Mouse (Mus musculus): Measurements from ENCODE around the gene Ehd2. TPM values are rescaled to one million over a fixed set of nuclear protein-coding genes. Genes with fewer than 3 reads are reported as not detected.

The Ehd2 gene
- polyA plus RNA-seq, 1 experiment from 2014 or later: 5.4 TPM

DNA sequence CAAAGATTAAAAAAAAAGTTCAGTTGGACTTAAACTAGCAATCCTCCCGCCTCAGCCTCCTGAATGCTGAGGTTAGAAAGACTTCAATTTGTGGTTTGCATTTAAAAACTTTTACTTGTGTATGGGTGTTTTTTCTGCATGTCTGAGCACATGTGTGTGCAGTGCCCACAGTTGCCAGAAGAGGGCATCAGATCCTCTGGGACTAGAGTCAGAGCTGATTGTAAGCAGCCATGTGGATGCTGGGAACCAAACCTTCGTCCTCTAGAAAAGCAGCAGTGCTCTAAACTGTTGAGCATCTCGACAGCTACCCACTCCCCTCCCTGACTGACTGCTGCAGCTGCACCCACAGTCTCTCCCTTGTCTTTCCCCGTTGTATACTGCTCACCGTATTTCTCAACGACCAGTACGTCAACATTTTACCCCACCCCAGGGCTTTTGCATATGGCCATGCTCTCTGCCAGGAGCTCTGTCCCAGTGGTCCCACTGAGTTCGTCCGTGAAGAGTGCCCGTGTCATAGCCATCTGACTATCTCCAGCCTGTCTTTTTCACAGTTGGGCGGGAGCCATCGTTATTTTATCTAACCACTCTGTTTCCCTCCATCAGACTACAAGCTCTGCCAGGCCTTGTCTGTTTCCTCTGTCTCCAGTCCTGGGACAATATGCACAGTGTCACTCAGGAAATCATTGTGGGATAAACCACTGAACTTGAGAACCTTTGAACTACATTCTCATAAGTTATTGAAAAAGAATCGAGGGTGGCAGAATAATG lies 13.9 kb downstream of the Ehd2 start:
- no peak for ATAC-seq
- Histone ChIP-seq H3K9me3 (ENCODE audit: control insufficient read depth, low read length) (no peaks in the 10 kb centered on the region), H3K9ac (replicated peaks; ENCODE audit: low read depth, low read length) (no peak overlapping the region), H3K4me3 (replicated peaks; ENCODE audit: low read length) (no peak overlapping the region), H3K27ac (ENCODE audit: low read length) (no peak overlapping the region), H3K36me3 (ENCODE audit: control insufficient read depth, insufficient read depth) (no peaks in the 10 kb centered on the region), H3K27me3 (replicated peaks; ENCODE audit: control insufficient read depth, insufficient read depth, low read length) (no peaks in the 10 kb centered on the region), H3K4me2 (ENCODE audit: low read length) (no peak overlapping the region), H3K4me1 (replicated peaks; ENCODE audit: control insufficient read depth, insufficient read depth, low read length) (peaks cover under 1% of the 10 kb centered on the region; the same call in 1 of the 2 replicates)
- 93% methylated on average over 13 of the region's 13 CpGs for WGBS

DNA sequence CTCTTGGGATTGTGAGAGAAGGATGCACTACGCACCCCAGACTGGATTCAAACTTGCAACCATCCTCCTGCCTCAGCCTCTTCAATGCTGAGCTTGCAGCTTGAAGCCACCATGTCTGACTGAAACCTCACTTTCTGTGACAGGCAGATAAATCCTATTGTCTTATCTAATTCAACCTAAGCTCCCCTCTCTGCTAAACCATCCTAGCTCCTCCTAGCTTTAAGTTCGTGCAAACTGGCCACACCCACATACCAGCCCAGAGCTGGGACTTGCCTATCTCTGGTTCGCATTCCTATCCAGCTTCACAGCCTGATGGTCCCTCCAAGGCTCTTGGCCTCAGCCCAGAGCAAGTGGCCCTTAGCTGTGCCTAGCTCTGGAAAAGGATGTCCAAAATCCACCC lies 15.0 kb downstream of the Ehd2 start:
- Histone ChIP-seq H3K9me3 (ENCODE audit: control insufficient read depth, low read length) (no peaks in the 10 kb centered on the region), H3K27me3 (replicated peaks; ENCODE audit: control insufficient read depth, insufficient read depth, low read length) (no peaks in the 10 kb centered on the region), H3K27ac (ENCODE audit: low read length) (no peak overlapping the region), H3K36me3 (ENCODE audit: control insufficient read depth, insufficient read depth) (no peaks in the 10 kb centered on the region), H3K9ac (replicated peaks; ENCODE audit: low read depth, low read length) (no peak overlapping the region), H3K4me3 (replicated peaks; ENCODE audit: low read length) (no peak overlapping the region), H3K4me1 (replicated peaks; ENCODE audit: control insufficient read depth, insufficient read depth, low read length) (peaks cover 4% of the 10 kb centered on the region; the same call in 1 of the 2 replicates), H3K4me2 (ENCODE audit: low read length) (no peak overlapping the region)
- WGBS: 80% methylated on average over 3 of the region's 3 CpGs
- no peak for ATAC-seq

DNA sequence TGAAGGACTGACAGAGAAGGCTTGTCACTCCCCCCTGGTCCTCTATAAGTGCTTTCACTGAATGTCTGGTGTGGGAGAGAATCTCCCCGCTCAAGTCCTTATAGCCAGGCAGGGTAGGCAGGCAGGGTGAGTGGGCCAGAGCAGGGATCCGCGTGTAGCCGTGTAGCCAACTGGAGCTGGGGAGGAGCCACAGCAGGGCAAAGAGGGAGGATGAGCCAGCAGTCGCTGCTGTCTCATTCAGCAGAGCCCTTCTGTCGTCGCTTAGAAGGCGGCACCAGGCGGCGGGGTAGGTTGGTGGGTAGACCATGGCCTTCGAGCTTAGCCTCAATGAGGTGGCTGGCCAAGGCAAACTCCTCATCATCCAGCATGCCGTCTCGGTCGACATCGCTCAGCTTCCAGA lies 17.4 kb downstream of the Ehd2 start:
- WGBS: 87% methylated on average over 15 of the region's 15 CpGs

DNA sequence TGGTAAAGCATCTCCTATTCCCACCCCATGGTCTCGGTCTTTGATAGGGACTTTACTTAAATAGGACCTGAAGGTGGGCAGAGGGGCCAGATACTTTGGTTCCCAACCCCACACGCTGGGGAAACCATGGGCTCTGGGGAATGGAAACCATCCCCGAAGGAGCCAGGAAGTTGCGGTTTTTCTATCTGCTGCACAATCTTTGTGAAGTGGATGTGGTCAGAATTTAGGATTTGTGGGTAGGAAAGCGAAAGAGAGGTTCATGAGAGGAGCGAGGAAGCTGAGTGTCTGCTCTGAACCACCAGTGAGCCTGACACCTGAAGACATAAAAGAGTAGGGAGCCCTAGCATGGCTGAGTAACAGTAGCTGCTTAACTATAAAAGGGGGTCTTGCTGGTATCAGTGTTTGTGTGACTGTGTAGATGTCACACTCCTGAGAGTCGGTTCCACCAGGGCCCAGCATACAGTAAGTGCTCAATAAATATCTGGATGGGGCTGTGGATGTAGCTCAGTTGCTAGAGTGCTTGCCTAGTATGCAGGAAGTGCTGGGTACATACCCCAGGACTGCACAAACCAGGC lies 18.1 kb downstream of the Ehd2 start:
- 90% methylated on average over 7 of the region's 7 CpGs for WGBS
- ATAC-seq: no peak

More for the DNA sequence above, 17.4 kb downstream of the Ehd2 start:
- H3K27ac ChIP-seq (ENCODE audit: low read length): no peak overlapping the region
- H3K4me3 ChIP-seq (replicated peaks; ENCODE audit: low read length): no peak overlapping the region
- H3K9ac ChIP-seq (replicated peaks; ENCODE audit: low read depth, low read length): no peak overlapping the region
- H3K27me3 ChIP-seq (replicated peaks; ENCODE audit: control insufficient read depth, insufficient read depth, low read length): no peaks in the 10 kb centered on the region
- no peak overlapping the region for H3K4me2 ChIP-seq (ENCODE audit: low read length)
- no peak for ATAC-seq
- peaks cover 11% of the 10 kb centered on the region for H3K4me1 ChIP-seq (replicated peaks; ENCODE audit: control insufficient read depth, insufficient read depth, low read length)
- H3K36me3 ChIP-seq (ENCODE audit: control insufficient read depth, insufficient read depth): no peaks in the 10 kb centered on the region
- H3K9me3 ChIP-seq (ENCODE audit: control insufficient read depth, low read length): no peaks in the 10 kb centered on the region

DNA sequence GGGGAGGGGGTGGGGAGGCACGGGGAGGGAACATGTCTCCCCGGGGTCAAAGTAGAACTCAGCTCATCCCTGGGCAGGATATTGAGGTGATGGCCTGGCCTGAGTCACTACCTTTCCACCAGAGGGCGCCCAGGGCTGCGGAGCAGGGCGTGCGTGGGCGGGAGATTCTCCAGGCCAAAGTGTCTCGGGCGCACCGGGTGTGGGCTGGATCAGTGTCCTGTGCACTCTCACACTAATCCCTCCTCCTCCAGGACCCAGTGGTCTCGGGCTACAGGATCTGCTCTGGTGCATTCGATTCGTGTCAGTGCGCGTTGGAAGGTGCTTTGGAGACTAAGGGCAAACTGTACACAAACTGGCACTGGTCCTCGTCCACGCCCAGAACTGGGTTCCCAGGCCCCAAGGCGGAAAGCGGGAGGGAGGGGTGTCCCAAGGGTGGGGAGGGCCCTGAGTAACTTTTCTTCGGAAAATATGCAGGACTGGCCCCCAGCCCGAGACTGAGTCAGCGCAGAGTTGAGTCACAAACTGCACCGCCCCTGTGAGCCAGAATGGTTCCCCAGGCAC lies 18.9 kb downstream of the Ehd2 start:
- no peak overlapping the region for H3K4me3 ChIP-seq (replicated peaks; ENCODE audit: low read length)

More for the DNA sequence above, 18.1 kb downstream of the Ehd2 start:
- H3K9ac ChIP-seq (replicated peaks; ENCODE audit: low read depth, low read length): no peak overlapping the region
- peaks cover 18% of the 10 kb centered on the region for H3K4me1 ChIP-seq (replicated peaks; ENCODE audit: control insufficient read depth, insufficient read depth, low read length)
- no peaks in the 10 kb centered on the region for H3K36me3 ChIP-seq (ENCODE audit: control insufficient read depth, insufficient read depth)
- no peaks in the 10 kb centered on the region for H3K9me3 ChIP-seq (ENCODE audit: control insufficient read depth, low read length)
- H3K27ac ChIP-seq (ENCODE audit: low read length): no peak overlapping the region
- H3K4me3 ChIP-seq (replicated peaks; ENCODE audit: low read length): no peak overlapping the region
- no peaks in the 10 kb centered on the region for H3K27me3 ChIP-seq (replicated peaks; ENCODE audit: control insufficient read depth, insufficient read depth, low read length)
- H3K4me2 ChIP-seq (ENCODE audit: low read length): no peak overlapping the region

DNA sequence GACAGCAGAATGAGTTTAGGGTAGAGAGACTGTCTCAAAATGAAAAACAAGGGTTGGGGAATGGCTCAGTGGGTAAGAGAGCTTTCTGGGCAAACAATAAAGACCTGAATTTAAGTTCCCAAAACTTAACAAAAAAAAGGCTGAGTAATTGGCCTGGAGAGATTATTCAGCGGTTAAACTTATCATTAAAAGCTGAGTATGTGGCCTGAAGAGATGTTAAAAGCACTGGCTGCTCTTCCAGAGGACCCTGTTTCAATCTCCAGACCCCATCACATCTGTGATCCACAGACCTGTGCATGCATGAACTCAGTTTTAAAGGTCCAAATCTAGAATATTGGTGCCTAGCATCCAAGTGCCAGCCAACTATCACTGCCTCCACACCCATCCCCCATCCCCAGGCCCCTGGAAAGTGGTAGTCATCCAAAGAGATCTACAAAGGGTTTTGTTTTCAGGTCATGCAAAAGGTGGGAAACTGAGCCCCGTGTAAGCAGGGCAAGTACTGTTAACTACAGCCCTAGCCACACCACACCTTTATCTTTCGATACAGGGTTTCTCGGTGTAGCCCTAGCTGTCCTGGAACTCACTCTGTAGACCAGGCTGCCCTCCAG lies 19.6 kb downstream of the Ehd2 start:
- Histone ChIP-seq H3K9ac (replicated peaks; ENCODE audit: low read depth, low read length) (no peak overlapping the region), H3K27me3 (replicated peaks; ENCODE audit: control insufficient read depth, insufficient read depth, low read length) (no peaks in the 10 kb centered on the region), H3K4me2 (ENCODE audit: low read length) (no peak overlapping the region), H3K4me1 (replicated peaks; ENCODE audit: control insufficient read depth, insufficient read depth, low read length) (peaks cover 22% of the 10 kb centered on the region), H3K9me3 (ENCODE audit: control insufficient read depth, low read length) (no peaks in the 10 kb centered on the region), H3K27ac (ENCODE audit: low read length) (no peak overlapping the region), H3K4me3 (replicated peaks; ENCODE audit: low read length) (no peak overlapping the region), H3K36me3 (ENCODE audit: control insufficient read depth, insufficient read depth) (peaks cover 7% of the 10 kb centered on the region)
- WGBS: 48% methylated on average over 4 of the region's 4 CpGs
- no peak for ATAC-seq

More for the DNA sequence above, 18.9 kb downstream of the Ehd2 start:
- Histone ChIP-seq H3K36me3 (ENCODE audit: control insufficient read depth, insufficient read depth) (peaks cover 4% of the 10 kb centered on the region), H3K27me3 (replicated peaks; ENCODE audit: control insufficient read depth, insufficient read depth, low read length) (no peaks in the 10 kb centered on the region), H3K4me1 (replicated peaks; ENCODE audit: control insufficient read depth, insufficient read depth, low read length) (peaks cover 21% of the 10 kb centered on the region), H3K27ac (ENCODE audit: low read length) (no peak overlapping the region), H3K9me3 (ENCODE audit: control insufficient read depth, low read length) (no peaks in the 10 kb centered on the region), H3K9ac (replicated peaks; ENCODE audit: low read depth, low read length) (peak overlapping the region; percentile 7; the same call in 1 of the 2 replicates), H3K4me2 (ENCODE audit: low read length) (peak overlapping the region; percentile 20)
- 5% methylated on average over 23 of the region's 23 CpGs for WGBS
- ATAC-seq: no peak

DNA sequence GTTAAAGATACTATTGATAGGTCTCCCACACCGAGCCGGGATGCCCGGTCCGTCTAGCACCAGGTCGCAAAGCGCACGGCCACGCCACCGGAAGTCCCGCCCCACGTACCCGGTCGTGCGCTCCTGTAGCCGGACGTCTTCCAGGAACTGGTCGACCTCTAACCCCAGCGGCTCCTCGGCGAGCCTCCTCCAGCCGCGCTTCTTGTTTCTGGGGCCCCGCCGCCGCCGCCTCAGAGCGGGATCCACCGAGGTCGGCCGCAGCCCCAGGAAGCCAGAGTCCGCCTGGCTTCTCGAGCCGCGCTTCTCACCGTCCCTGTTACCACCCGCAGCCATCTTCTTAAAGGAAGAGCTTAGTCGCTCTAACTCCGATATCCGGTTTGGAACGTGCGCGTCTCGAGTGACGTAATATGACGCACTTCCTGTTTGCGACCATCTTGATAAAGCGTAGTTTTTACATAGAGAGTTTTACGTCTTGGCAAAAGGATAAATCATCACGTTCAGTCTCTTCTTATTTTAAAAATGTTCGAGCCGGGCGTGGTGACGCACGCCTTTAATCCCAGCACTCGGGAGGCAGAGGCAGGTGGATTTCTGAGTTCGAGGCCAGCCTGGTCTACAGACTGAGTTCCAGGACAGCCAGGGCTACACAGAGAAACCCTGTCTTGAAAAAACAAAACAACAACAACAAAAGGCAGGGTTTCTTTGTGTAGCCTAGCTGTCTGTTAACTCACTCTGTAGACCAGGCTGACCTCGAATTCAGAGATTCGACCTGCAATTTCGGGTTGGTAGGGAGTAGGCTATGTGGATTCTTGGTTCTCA lies 21.4 kb downstream of the Ehd2 start, which contains the start of gene Nop53:
Gene Nop53, minus strand, starts transcription at position 354 of the 816 bp plus-strand sequence.
- Histone ChIP-seq H3K27me3 (replicated peaks; ENCODE audit: control insufficient read depth, insufficient read depth, low read length) (no peaks in the 10 kb centered on the region), H3K4me3 (replicated peaks; ENCODE audit: low read length) (peak within 1 kb of the TSS; percentile 62), H3K27ac (ENCODE audit: low read length) (peak within 1 kb of the TSS; percentile 94), H3K4me2 (ENCODE audit: low read length) (peak within 1 kb of the TSS; percentile 76), H3K9ac (replicated peaks; ENCODE audit: low read depth, low read length) (peak within 1 kb of the TSS; percentile 66), H3K36me3 (ENCODE audit: control insufficient read depth, insufficient read depth) (peaks cover 24% of the 10 kb centered on the region), H3K4me1 (replicated peaks; ENCODE audit: control insufficient read depth, insufficient read depth, low read length) (peaks cover 22% of the 10 kb centered on the region), H3K9me3 (ENCODE audit: control insufficient read depth, low read length) (no peaks in the 10 kb centered on the region)
- peak; percentile 95 for ATAC-seq
- 1% methylated on average over 59 of the region's 59 CpGs for WGBS

DNA sequence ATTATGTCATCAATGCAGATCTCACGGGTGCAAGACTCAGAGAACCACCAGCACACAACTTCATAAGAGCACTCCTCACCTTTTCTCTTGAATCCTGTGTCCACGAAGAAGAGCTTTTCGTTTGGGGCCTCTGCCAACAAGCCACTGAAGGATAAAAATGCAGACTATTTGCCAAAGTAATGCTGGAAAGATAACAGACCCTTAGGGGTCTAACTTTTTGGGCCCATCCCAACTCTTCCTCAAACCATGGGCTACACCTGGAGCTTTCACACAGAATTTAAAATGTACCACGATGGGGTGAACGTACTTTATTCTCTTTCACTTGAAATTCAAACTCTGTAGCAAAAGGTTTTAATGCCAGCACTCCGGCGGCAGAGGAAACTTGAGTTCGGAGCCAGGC lies 22.2 kb downstream of the Ehd2 start:
- Histone ChIP-seq H3K36me3 (ENCODE audit: control insufficient read depth, insufficient read depth) (peaks cover 29% of the 10 kb centered on the region), H3K4me1 (replicated peaks; ENCODE audit: control insufficient read depth, insufficient read depth, low read length) (peaks cover 22% of the 10 kb centered on the region), H3K9me3 (ENCODE audit: control insufficient read depth, low read length) (no peaks in the 10 kb centered on the region), H3K9ac (replicated peaks; ENCODE audit: low read depth, low read length) (peak overlapping the region; percentile 66), H3K27me3 (replicated peaks; ENCODE audit: control insufficient read depth, insufficient read depth, low read length) (no peaks in the 10 kb centered on the region), H3K4me2 (ENCODE audit: low read length) (peak overlapping the region; percentile 76), H3K27ac (ENCODE audit: low read length) (peak overlapping the region; percentile 94), H3K4me3 (replicated peaks; ENCODE audit: low read length) (peak overlapping the region; percentile 62)
- WGBS: 5% methylated on average over 8 of the region's 8 CpGs
- ATAC-seq: no peak

All from forebrain, embryonic 16.5 days (tissue).